Mouse (Mus musculus) liver, embryonic 12.5 days (tissue): ENCODE measurements around the gene Tas2r114. TPM values are rescaled to one million over a fixed set of nuclear protein-coding genes. Genes with fewer than 3 reads are reported as not detected.

ENCODE experiments used
- ATAC-seq: fragments of 200-750 bp; cut with Nextera tagmentation; 2 replicates; pipeline ENCODE4 v1.8.0; 2017; ENCODE audit warnings: moderate number of reproducible peaks, mild to moderate bottlenecking, moderate library complexity
- H3K27ac ChIP-seq: fragments of 300-500 bp; sonication (generic); 2 replicates; pipeline ENCODE4 v1.5.1; 2016; ENCODE audit warnings: mild to moderate bottlenecking
- H3K27me3 ChIP-seq: fragments of 300-500 bp; sonication (generic); replicated peaks from 2 replicates; pipeline ENCODE4 v1.6.1; 2016; ENCODE audit warnings: mild to moderate bottlenecking, moderate library complexity
- H3K36me3 ChIP-seq: fragments of 300-500 bp; sonication (generic); 2 replicates; pipeline ENCODE4 v1.6.1; 2016; ENCODE audit warnings: mild to moderate bottlenecking, moderate library complexity
- H3K4me1 ChIP-seq: fragments of 300-500 bp; sonication (generic); 2 replicates; pipeline ENCODE4 v1.6.1; 2016
- H3K4me2 ChIP-seq: fragments of 300-500 bp; sonication (generic); 2 replicates; pipeline ENCODE4 v1.6.1; 2016; ENCODE audit warnings: mild to moderate bottlenecking, moderate library complexity
- H3K4me3 ChIP-seq: fragments of 300-500 bp; sonication (generic); 2 replicates; pipeline ENCODE4 v1.5.1; 2016; ENCODE audit warnings: mild to moderate bottlenecking, moderate library complexity
- H3K9ac ChIP-seq: fragments of 300-500 bp; sonication (generic); 2 replicates; pipeline ENCODE4 v1.6.1; 2016; ENCODE audit warnings: mild to moderate bottlenecking, moderate library complexity
- H3K9me3 ChIP-seq: fragments of 300-500 bp; sonication (generic); replicated peaks from 2 replicates; pipeline ENCODE4 v1.6.1; 2016; ENCODE audit warnings: mild to moderate bottlenecking, moderate library complexity
- WGBS: fragments of 180-500 bp; shearing (Covaris S2); methylation state at CpG from one replicate; pipeline ENCODE4 v1.1.7; 2016; ENCODE audit not compliant: insufficient replicate concordance; 5-methylcytosine and 5-hydroxymethylcytosine counted together
- polyA plus RNA-seq: library from polyadenylated mRNA; unstranded; fragments of >200 nt; fragmentation: Nextera tagmentation; extraction: Ambion mirVana; gene quantifications from 2 replicates; pipeline ENCODE4 v1.2.1, GENCODE M21; 2016

Gene Tas2r114
- not detected in 2 replicates for polyA plus RNA-seq

- Histone ChIP-seq H3K4me3 (no peak within 1 kb of the TSS), H3K9ac (no peak within 1 kb of the TSS), H3K9me3 (no peaks in the 10 kb centered on the region), H3K27me3 (no peaks in the 10 kb centered on the region), H3K4me2 (no peak within 1 kb of the TSS), H3K36me3 (no peaks in the 10 kb centered on the region), H3K27ac (no peak within 1 kb of the TSS), H3K4me1 (no peaks in the 10 kb centered on the region)
- no peak for ATAC-seq
Observed at GRCm38 (mm10) chr6:131689963-131690362, at the start of gene Tas2r114. Tas2r114 (minus strand) TSS chr6:131690063.

GRCm38 (mm10) chr6:131712803-131713202 lies 22.9 kb upstream of the Tas2r114 start:
- no peak for ATAC-seq
- Histone ChIP-seq H3K9me3 (peaks cover 8% of the 10 kb centered on the region; the same call in 1 of the 2 replicates), H3K36me3 (no peaks in the 10 kb centered on the region), H3K4me2 (no peak overlapping the region), H3K4me3 (no peak overlapping the region), H3K27me3 (no peaks in the 10 kb centered on the region), H3K9ac (no peak overlapping the region), H3K27ac (no peak overlapping the region), H3K4me1 (no peaks in the 10 kb centered on the region)
- 34% methylated on average over 7 of the region's 7 CpGs for WGBS

GRCm38 (mm10) chr6:131687395-131687794 lies 2.5 kb downstream of the Tas2r114 start, which contains the start of gene Tas2r105:
Tas2r105 (minus strand) TSS chr6:131687495.
- H3K9ac ChIP-seq: no peak within 1 kb of the TSS
- H3K27ac ChIP-seq: no peak within 1 kb of the TSS
- no peak for ATAC-seq
- 50% methylated on average over 1 of the region's 1 CpGs for WGBS
- H3K36me3 ChIP-seq: no peaks in the 10 kb centered on the region
- no peaks in the 10 kb centered on the region for H3K27me3 ChIP-seq
- H3K9me3 ChIP-seq: no peaks in the 10 kb centered on the region
- H3K4me3 ChIP-seq: no peak within 1 kb of the TSS
- H3K4me1 ChIP-seq: no peaks in the 10 kb centered on the region
- H3K4me2 ChIP-seq: no peak within 1 kb of the TSS

GRCm38 (mm10) chr6:131685644-131686043 lies 4.2 kb downstream of the Tas2r114 start, which contains the start of gene Tas2r104:
Tas2r104 (minus strand) TSS chr6:131685744.
- no peak for ATAC-seq
- H3K4me3 ChIP-seq: no peak within 1 kb of the TSS
- 54% methylated on average over 1 of the region's 1 CpGs for WGBS
- H3K27me3 ChIP-seq: no peaks in the 10 kb centered on the region
- H3K9me3 ChIP-seq: no peaks in the 10 kb centered on the region
- H3K4me1 ChIP-seq: no peaks in the 10 kb centered on the region
- H3K4me2 ChIP-seq: no peak within 1 kb of the TSS
- no peak within 1 kb of the TSS for H3K9ac ChIP-seq
- no peak within 1 kb of the TSS for H3K27ac ChIP-seq
- H3K36me3 ChIP-seq: no peaks in the 10 kb centered on the region

GRCm38 (mm10) chr6:131678786-131679185 lies 11.1 kb downstream of the Tas2r114 start, which contains the start of gene Tas2r106:
Tas2r106 (minus strand) TSS chr6:131678886.
- H3K4me3 ChIP-seq: no peak within 1 kb of the TSS
- ATAC-seq: no peak
- no peak within 1 kb of the TSS for H3K4me2 ChIP-seq
- H3K9me3 ChIP-seq: no peaks in the 10 kb centered on the region; the same call in 1 of the 2 replicates
- H3K4me1 ChIP-seq: no peaks in the 10 kb centered on the region
- H3K27ac ChIP-seq: no peak within 1 kb of the TSS
- no peak within 1 kb of the TSS for H3K9ac ChIP-seq
- H3K27me3 ChIP-seq: no peaks in the 10 kb centered on the region
- no peaks in the 10 kb centered on the region for H3K36me3 ChIP-seq
- WGBS: 43% methylated on average over 3 of the region's 3 CpGs

GRCm38 (mm10) chr6:131660049-131660448 lies 29.8 kb downstream of the Tas2r114 start, which contains the start of gene Tas2r107:
Tas2r107 (minus strand) TSS chr6:131660149.
- Histone ChIP-seq H3K27ac (no peak within 1 kb of the TSS), H3K4me1 (no peaks in the 10 kb centered on the region), H3K4me2 (no peak within 1 kb of the TSS), H3K9me3 (no peaks in the 10 kb centered on the region), H3K27me3 (no peaks in the 10 kb centered on the region), H3K9ac (no peak within 1 kb of the TSS), H3K4me3 (no peak within 1 kb of the TSS), H3K36me3 (no peaks in the 10 kb centered on the region)
- ATAC-seq: no peak

Other genes starting within 250 kb of the Tas2r114 start
- not detected in 2 replicates for gene 5430401F13Rik, start 203.7 kb downstream of the Tas2r114 start, polyA plus RNA-seq
- gene Gm6619, start 203.7 kb downstream of the Tas2r114 start, polyA plus RNA-seq: not detected in 2 replicates
- not detected in 2 replicates for gene Tas2r130, start 59.2 kb downstream of the Tas2r114 start, polyA plus RNA-seq
- gene Tas2r107, start 29.9 kb downstream of the Tas2r114 start, polyA plus RNA-seq: not detected in 2 replicates
- not detected in 2 replicates for gene Tas2r106, start 11.2 kb downstream of the Tas2r114 start, polyA plus RNA-seq
- not detected in 2 replicates for gene Tas2r104, start 4.3 kb downstream of the Tas2r114 start, polyA plus RNA-seq
- not detected in 2 replicates for gene Tas2r105, start 2.6 kb downstream of the Tas2r114 start, polyA plus RNA-seq